Mouse (Mus musculus): ENCODE data around the gene Nod2. TPM values are rescaled to one million over a fixed set of nuclear protein-coding genes. Genes with fewer than 3 reads are reported as not detected.

The Nod2 gene
- polyA plus RNA-seq, 1 experiment from 2014 or later = 0.14 TPM

DNA sequence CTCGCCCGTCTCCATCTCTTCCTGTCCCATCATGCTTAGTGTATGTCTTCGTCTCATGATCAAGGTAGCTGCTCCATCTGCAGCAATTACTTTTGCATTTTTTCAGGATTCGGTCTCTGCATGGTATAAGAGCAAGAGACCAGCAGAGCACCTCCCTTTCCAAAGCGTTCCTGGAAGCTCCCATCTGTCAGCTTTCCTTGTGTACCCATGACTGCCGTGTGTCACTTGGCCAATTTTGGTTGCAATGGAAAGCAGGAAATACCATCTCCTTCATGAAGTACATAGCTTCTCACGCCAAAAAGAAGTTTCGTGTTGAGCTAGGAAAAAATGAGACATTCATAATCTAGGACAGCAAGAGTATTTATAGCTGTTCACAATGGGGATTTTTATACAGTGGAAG is 33.9 kb downstream of the Nod2 start:
- Histone ChIP-seq H3K4me3 (ENCODE audit: low read depth, low read length) (no peak overlapping the region), H3K9me3 (ENCODE audit: control insufficient read depth, low read length) (no peaks in the 10 kb centered on the region), H3K27me3 (ENCODE audit: control insufficient read depth, insufficient read depth, low read length) (no peaks in the 10 kb centered on the region), H3K36me3 (ENCODE audit: control insufficient read depth, insufficient read depth, low read length) (no peaks in the 10 kb centered on the region), H3K4me2 (replicated peaks; ENCODE audit: low read depth, low read length) (no peak overlapping the region), H3K9ac (ENCODE audit: low read depth, low read length) (no peak overlapping the region), H3K4me1 (replicated peaks; ENCODE audit: control insufficient read depth, insufficient read depth, low read length) (no peaks in the 10 kb centered on the region), H3K27ac (ENCODE audit: low read depth, low read length) (no peak overlapping the region)
- DNase-seq (ENCODE audit: low spot score) (no peak), ATAC-seq (ENCODE audit: low FRiP score) (no peak)
- 91% methylated on average over 8 of the region's 8 CpGs for WGBS

DNA sequence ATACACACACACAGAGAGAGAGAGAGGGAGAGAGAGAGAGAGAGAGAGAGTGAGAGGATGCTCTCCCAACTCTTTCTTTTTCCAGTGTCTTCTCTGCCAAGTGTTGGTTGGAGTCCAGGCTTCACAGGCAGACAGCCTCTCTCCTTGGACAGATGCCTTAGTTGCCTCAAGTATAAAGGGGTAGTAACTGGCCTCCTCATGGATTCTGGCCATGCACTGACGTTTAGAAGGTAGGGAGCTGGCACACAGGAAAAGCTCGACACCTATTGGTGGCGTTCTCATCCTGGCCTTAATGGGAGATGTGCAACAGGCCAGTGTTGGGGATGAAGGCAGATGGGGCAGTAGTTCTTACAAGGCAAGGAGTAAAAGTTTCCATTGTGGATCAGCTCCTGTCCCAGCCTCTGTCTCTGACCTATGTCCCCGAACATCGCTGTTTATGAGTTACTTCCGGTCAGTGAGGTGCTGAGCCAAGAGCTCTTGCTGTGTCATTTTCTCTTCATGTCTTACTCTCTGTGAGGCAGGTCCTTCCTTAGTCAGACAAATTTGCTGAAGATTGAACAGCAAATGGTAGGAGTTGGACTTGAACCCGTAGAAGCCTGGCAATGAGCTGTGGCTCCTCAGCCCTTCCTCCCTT is 36.7 kb downstream of the Nod2 start:
- Histone ChIP-seq H3K4me2 (replicated peaks; ENCODE audit: low read depth, low read length) (no peak overlapping the region), H3K27me3 (ENCODE audit: control insufficient read depth, insufficient read depth, low read length) (no peaks in the 10 kb centered on the region), H3K9me3 (ENCODE audit: control insufficient read depth, low read length) (no peaks in the 10 kb centered on the region), H3K4me3 (ENCODE audit: low read depth, low read length) (no peak overlapping the region), H3K36me3 (ENCODE audit: control insufficient read depth, insufficient read depth, low read length) (no peaks in the 10 kb centered on the region), H3K9ac (ENCODE audit: low read depth, low read length) (no peak overlapping the region), H3K27ac (ENCODE audit: low read depth, low read length) (no peak overlapping the region), H3K4me1 (replicated peaks; ENCODE audit: control insufficient read depth, insufficient read depth, low read length) (no peaks in the 10 kb centered on the region)
- ATAC-seq (ENCODE audit: low FRiP score) (no peak), DNase-seq (ENCODE audit: low spot score) (no peak)
- whole genome bisulfite sequencing = 92% methylated on average over 7 of the region's 7 CpGs

DNA sequence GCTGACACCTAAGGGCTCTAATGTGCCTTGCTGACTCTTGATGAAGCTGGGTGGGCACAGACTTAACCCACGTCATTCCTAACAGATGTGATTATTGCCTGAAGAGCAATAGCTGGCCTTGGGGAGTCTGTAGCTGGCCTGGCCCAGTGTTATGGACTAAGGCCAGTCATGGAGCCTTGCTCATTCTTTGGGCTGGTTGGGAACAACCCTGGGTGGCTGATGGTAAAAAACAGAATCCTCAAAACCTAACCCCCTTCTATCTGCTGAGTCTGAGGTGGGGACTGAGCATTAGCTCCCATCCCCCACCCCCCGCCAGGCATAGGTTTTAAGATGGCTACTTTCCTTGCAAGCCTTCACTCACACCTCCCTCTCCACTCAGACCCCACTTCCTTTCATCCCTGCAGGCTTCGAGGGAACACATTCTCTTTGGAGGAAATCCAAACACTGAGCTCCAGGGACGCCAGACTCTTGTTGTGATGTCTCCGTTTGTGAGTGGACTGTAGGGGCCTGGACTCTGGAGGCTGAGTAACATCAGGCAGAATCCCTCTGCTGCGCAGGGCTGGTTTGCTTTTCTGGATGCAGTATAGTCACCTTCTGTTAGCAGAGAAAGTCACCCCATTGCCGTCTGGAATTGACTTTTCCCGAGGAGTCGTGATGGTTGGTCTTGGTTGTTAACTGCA is 39.3 kb downstream of the Nod2 start:
- WGBS = 64% methylated on average over 9 of the region's 9 CpGs
- Histone ChIP-seq H3K4me1 (replicated peaks; ENCODE audit: control insufficient read depth, insufficient read depth, low read length) (no peaks in the 10 kb centered on the region), H3K4me2 (replicated peaks; ENCODE audit: low read depth, low read length) (no peak overlapping the region), H3K4me3 (ENCODE audit: low read depth, low read length) (no peak overlapping the region), H3K27ac (ENCODE audit: low read depth, low read length) (no peak overlapping the region), H3K9ac (ENCODE audit: low read depth, low read length) (no peak overlapping the region), H3K27me3 (ENCODE audit: control insufficient read depth, insufficient read depth, low read length) (no peaks in the 10 kb centered on the region), H3K36me3 (ENCODE audit: control insufficient read depth, insufficient read depth, low read length) (no peaks in the 10 kb centered on the region), H3K9me3 (ENCODE audit: control insufficient read depth, low read length) (no peaks in the 10 kb centered on the region)
- ATAC-seq (ENCODE audit: low FRiP score) (no peak), DNase-seq (ENCODE audit: low spot score) (no peak)

DNA sequence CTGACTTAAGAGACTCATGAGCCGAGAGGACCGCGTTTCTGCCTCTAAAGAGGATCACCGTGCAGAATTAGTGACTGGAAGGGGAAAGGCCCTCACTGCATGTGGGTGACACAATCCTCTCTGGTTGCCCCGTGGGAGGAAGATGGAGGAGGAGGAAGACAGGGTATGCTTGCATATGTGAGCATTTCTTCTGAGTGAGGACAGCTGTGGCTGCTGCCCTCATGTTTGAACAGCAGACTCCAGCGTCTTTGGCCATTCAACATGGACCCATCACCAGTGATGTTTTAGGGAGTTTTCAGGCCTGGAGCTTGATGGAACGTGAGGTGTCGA is 39.8 kb downstream of the Nod2 start:
- Histone ChIP-seq H3K4me1 (replicated peaks; ENCODE audit: control insufficient read depth, insufficient read depth, low read length) (no peaks in the 10 kb centered on the region), H3K9ac (ENCODE audit: low read depth, low read length) (no peak overlapping the region), H3K9me3 (ENCODE audit: control insufficient read depth, low read length) (no peaks in the 10 kb centered on the region), H3K27ac (ENCODE audit: low read depth, low read length) (no peak overlapping the region), H3K36me3 (ENCODE audit: control insufficient read depth, insufficient read depth, low read length) (no peaks in the 10 kb centered on the region), H3K4me2 (replicated peaks; ENCODE audit: low read depth, low read length) (no peak overlapping the region), H3K4me3 (ENCODE audit: low read depth, low read length) (no peak overlapping the region), H3K27me3 (ENCODE audit: control insufficient read depth, insufficient read depth, low read length) (no peaks in the 10 kb centered on the region)
- WGBS = 87% methylated on average over 8 of the region's 8 CpGs
- no peak for DNase-seq (ENCODE audit: low spot score)
- ATAC-seq (ENCODE audit: low FRiP score) = no peak

DNA sequence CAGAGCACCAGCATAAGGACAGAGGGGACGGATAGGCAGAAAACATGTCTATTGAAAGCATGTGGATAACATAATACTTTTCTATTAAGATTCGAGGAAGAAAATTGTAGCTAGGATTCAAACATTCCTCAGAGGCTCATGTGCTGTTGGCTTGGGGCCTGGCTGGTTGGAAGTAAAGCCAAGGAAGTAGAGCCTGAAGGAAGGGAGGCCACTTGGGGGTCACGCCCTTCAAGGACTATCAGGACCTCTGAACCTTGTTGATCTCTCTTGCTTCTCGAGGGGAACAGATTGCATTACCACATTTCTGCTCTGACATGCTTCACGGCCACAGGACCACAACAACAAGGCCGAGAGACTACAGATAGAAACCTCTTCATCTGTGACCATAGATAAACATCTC is 42.0 kb downstream of the Nod2 start:
- 81% methylated on average over 6 of the region's 6 CpGs for WGBS
- no peak overlapping the region for H3K27ac ChIP-seq (ENCODE audit: low read depth, low read length)
- no peak overlapping the region for H3K4me3 ChIP-seq (ENCODE audit: low read depth, low read length)
- no peak overlapping the region for H3K9ac ChIP-seq (ENCODE audit: low read depth, low read length)
- no peaks in the 10 kb centered on the region for H3K4me1 ChIP-seq (replicated peaks; ENCODE audit: control insufficient read depth, insufficient read depth, low read length)
- H3K4me2 ChIP-seq (replicated peaks; ENCODE audit: low read depth, low read length) = no peak overlapping the region
- DNase-seq (ENCODE audit: low spot score) = no peak
- ATAC-seq (ENCODE audit: low FRiP score) = no peak
- H3K36me3 ChIP-seq (ENCODE audit: control insufficient read depth, insufficient read depth, low read length) = no peaks in the 10 kb centered on the region
- no peaks in the 10 kb centered on the region for H3K9me3 ChIP-seq (ENCODE audit: control insufficient read depth, low read length)
- H3K27me3 ChIP-seq (ENCODE audit: control insufficient read depth, insufficient read depth, low read length) = no peaks in the 10 kb centered on the region

DNA sequence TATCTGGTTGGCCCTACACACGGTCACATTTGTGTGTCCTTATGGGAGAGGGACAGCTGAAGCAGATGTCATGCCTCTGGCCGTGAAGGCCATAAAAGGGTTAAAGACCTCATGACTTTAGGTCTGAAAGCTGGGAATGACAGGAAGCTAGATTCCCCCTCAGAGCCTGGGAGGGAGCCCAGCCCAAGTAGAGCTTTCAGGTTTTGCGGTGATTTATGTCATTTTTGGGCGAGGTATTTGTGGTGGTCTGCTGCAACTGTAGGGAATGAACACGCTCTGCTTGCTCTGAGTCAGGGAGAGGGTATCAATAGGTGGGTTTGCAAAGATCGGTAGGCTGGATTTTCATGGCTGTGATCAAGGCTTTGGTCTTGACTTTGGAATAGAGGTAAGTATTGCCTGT is 42.8 kb downstream of the Nod2 start:
- Histone ChIP-seq H3K9me3 (ENCODE audit: control insufficient read depth, low read length) (no peaks in the 10 kb centered on the region), H3K4me3 (ENCODE audit: low read depth, low read length) (no peak overlapping the region), H3K9ac (ENCODE audit: low read depth, low read length) (no peak overlapping the region), H3K4me2 (replicated peaks; ENCODE audit: low read depth, low read length) (no peak overlapping the region), H3K27me3 (ENCODE audit: control insufficient read depth, insufficient read depth, low read length) (no peaks in the 10 kb centered on the region), H3K36me3 (ENCODE audit: control insufficient read depth, insufficient read depth, low read length) (no peaks in the 10 kb centered on the region), H3K4me1 (replicated peaks; ENCODE audit: control insufficient read depth, insufficient read depth, low read length) (no peaks in the 10 kb centered on the region), H3K27ac (ENCODE audit: low read depth, low read length) (no peak overlapping the region)
- WGBS = 95% methylated on average over 6 of the region's 6 CpGs
- ATAC-seq (ENCODE audit: low FRiP score) = no peak
- DNase-seq (ENCODE audit: low spot score) = no peak

DNA sequence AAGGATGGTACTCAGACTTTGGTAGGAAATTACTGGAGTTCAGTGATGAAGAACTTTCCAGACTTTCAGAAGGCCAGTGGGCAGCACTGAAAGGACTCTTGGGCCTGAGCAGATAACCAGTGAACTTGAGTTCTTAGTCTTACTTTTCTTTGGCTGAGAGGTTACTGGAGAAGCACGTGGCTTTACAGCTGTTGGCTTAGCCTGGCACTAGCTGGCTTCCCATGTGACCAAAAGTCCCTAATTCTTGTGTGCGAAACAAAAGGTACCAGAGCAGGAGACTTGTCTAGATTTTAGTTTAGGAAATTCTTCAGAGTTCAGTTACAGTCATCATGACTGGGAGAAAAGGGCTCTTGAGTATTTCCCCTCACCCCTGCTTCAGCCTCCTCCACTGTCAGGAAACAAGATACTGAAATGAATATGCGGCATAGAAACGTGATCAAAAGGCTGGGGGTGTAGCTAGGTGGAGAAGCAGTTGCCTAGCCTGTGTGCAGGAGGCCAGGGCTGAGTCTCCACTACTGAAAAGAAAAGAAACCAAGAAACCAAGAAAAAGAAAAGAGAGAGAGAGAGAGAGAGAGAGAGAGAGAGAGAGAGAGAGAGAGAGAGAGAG is 44.3 kb downstream of the Nod2 start:
- H3K27me3 ChIP-seq (ENCODE audit: control insufficient read depth, insufficient read depth, low read length) = no peaks in the 10 kb centered on the region
- no peak overlapping the region for H3K27ac ChIP-seq (ENCODE audit: low read depth, low read length)
- 51% methylated on average over 4 of the region's 4 CpGs for WGBS
- H3K4me1 ChIP-seq (replicated peaks; ENCODE audit: control insufficient read depth, insufficient read depth, low read length) = no peaks in the 10 kb centered on the region
- DNase-seq (ENCODE audit: low spot score) (no peak), ATAC-seq (ENCODE audit: low FRiP score) (no peak)
- H3K9me3 ChIP-seq (ENCODE audit: control insufficient read depth, low read length) = no peaks in the 10 kb centered on the region
- no peak overlapping the region for H3K4me3 ChIP-seq (ENCODE audit: low read depth, low read length)
- no peaks in the 10 kb centered on the region for H3K36me3 ChIP-seq (ENCODE audit: control insufficient read depth, insufficient read depth, low read length)
- no peak overlapping the region for H3K9ac ChIP-seq (ENCODE audit: low read depth, low read length)
- no peak overlapping the region for H3K4me2 ChIP-seq (replicated peaks; ENCODE audit: low read depth, low read length)

DNA sequence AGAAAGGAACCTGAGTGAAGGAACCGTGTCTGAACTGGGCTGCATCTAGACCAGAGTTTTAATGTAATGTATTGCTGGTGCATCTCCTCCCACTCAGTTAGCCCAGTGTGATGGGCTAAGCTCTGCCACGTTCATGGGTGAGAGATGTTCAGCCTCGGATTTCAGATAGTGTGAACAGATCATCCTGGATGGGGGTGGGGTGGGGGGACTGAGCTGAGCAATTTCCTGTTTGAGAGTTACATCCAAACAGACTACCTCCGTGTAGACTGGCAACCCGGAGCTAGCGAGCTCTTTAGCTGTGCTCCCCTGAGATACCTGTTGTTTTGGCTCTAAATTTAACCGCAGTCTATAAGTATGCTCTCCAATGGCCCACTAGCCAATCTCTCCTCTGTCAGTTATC is 44.8 kb downstream of the Nod2 start:
- DNase-seq (ENCODE audit: low spot score) = no peak
- no peak overlapping the region for H3K9ac ChIP-seq (ENCODE audit: low read depth, low read length)
- no peaks in the 10 kb centered on the region for H3K36me3 ChIP-seq (ENCODE audit: control insufficient read depth, insufficient read depth, low read length)
- H3K4me3 ChIP-seq (ENCODE audit: low read depth, low read length) = no peak overlapping the region
- 62% methylated on average over 7 of the region's 7 CpGs for WGBS
- no peak for ATAC-seq (ENCODE audit: low FRiP score)
- H3K4me2 ChIP-seq (replicated peaks; ENCODE audit: low read depth, low read length) = no peak overlapping the region
- H3K27me3 ChIP-seq (ENCODE audit: control insufficient read depth, insufficient read depth, low read length) = no peaks in the 10 kb centered on the region
- H3K27ac ChIP-seq (ENCODE audit: low read depth, low read length) = no peak overlapping the region
- H3K9me3 ChIP-seq (ENCODE audit: control insufficient read depth, low read length) = no peaks in the 10 kb centered on the region
- no peaks in the 10 kb centered on the region for H3K4me1 ChIP-seq (replicated peaks; ENCODE audit: control insufficient read depth, insufficient read depth, low read length)

DNA sequence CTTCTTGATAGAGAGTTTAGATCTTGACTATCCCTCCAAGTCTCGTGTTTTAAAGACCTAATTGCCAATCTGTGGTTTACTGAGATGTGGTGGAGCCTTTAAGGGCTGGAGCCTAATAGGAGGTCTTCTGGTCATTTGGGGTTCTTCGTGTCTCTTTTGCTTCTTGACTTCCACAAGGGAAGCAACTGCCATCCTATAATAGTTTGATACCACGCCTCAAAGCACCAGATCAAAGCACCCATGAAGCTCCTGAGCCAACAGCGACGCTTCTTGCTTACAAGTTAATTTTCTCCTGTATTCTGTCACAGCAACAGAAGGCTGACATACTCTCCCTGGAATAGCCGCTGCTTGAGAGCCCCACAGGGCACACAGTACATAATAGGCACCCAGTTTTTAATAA is 45.8 kb downstream of the Nod2 start:
- DNase-seq (ENCODE audit: low spot score) = no peak
- no peak overlapping the region for H3K4me3 ChIP-seq (ENCODE audit: low read depth, low read length)
- ATAC-seq (ENCODE audit: low FRiP score) = no peak
- H3K27ac ChIP-seq (ENCODE audit: low read depth, low read length) = no peak overlapping the region
- H3K4me2 ChIP-seq (replicated peaks; ENCODE audit: low read depth, low read length) = no peak overlapping the region
- H3K27me3 ChIP-seq (ENCODE audit: control insufficient read depth, insufficient read depth, low read length) = no peaks in the 10 kb centered on the region
- H3K4me1 ChIP-seq (replicated peaks; ENCODE audit: control insufficient read depth, insufficient read depth, low read length) = no peaks in the 10 kb centered on the region
- H3K36me3 ChIP-seq (ENCODE audit: control insufficient read depth, insufficient read depth, low read length) = no peaks in the 10 kb centered on the region
- no peak overlapping the region for H3K9ac ChIP-seq (ENCODE audit: low read depth, low read length)
- 78% methylated on average over 6 of the region's 6 CpGs for WGBS
- H3K9me3 ChIP-seq (ENCODE audit: control insufficient read depth, low read length) = no peaks in the 10 kb centered on the region

Data from hindbrain, embryonic 11.5 days (tissue).